Mouse (Mus musculus) CD4-positive, CD25-positive, alpha-beta regulatory T cell, adult 2 months (primary cell): ENCODE measurements around the gene Gm10337.

Experiments used
- DNase-seq: peaks from one replicate; pipeline ENCODE4 v3.0.0-alpha.2; 2012; ENCODE audit warnings: low read depth, low spot score

Gene Gm10337

GRCm38 (mm10) chr15:102552599-102552998, 49.1 kb downstream of the Gm10337 start:
- no peak for DNase-seq
